Mouse (Mus musculus): Measurements from ENCODE around the gene Prtg.

- TF ChIP-seq GATA1 (IDR thresholded peaks at IDR 0.05; ENCODE audit: low read length) (no peak), TAL1 (IDR thresholded peaks at IDR 0.05; ENCODE audit: low read length) (no peak)
Measured at GRCm38 (mm10) chr9:72961959-72962358, 155.3 kb downstream of the Prtg start.
